Mouse (Mus musculus) small intestine, adult 2 months (tissue): Measurements from ENCODE around the gene Saysd1.

Source experiments
- CTCF ChIP-seq: fragments of 200-500 bp; IDR thresholded peaks from 2 replicates; pipeline ENCODE4 v1.5.1; 2012; ENCODE audit warnings: low read depth, mild to moderate bottlenecking, control low read depth, inconsistent platforms, low read length, moderate library complexity, mixed read lengths; ENCODE audit not compliant: insufficient replicate concordance, insufficient read length; ENCODE audit errors: extremely low read depth
- POLR2A ChIP-seq: fragments of 200-500 bp; IDR thresholded peaks from 2 replicates; pipeline ENCODE4 v1.6.1; 2012; ENCODE audit warnings: low read depth, mild to moderate bottlenecking, control low read depth, inconsistent platforms, low read length, moderate library complexity

GRCm38 (mm10) chr14:20041836-20042235, 96.5 kb downstream of the Saysd1 start:
- TF ChIP-seq CTCF (no peak), POLR2A (no peak)
